Mouse (Mus musculus): ENCODE data around the gene Gys1.

DNA sequence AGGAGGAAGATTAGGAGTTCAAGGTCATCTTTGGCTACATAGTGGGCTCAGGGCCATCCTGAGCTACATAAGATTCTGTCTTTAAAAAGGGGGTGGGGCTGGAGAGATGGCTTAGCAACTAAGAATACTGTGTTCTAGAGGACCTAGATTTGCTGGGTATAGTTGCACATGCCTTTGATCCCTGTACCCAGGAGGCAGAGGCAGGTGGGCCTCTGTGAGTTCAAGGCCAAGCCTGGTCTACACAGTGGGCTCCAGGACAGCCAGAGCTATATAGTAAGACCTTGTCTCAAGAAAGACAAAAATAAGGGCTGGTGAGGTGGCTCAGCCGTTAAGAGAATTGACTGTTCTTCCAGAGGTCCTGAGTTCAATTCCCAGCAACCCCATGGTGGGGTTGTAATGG is 15.3 kb downstream of the Gys1 start:
- no peak for TF ChIP-seq CTCF (IDR thresholded peaks at IDR 0.05; ENCODE audit: low read depth, low read length)
- TF ChIP-seq GATA1 (IDR thresholded peaks at IDR 0.05; ENCODE audit: borderline replicate concordance, low read length) = no peak
- no peak for TF ChIP-seq TAL1 (conservative IDR thresholded peaks at IDR 0.05; ENCODE audit: low read depth, low read length)
- TF ChIP-seq GATA2 (IDR thresholded peaks at IDR 0.05; ENCODE audit: borderline replicate concordance, low read depth, low read length) = no peak
- TF ChIP-seq POLR2AphosphoS5 (IDR thresholded peaks at IDR 0.05; ENCODE audit: insufficient replicate concordance, low read depth, low read length) = no peak
